Mouse (Mus musculus) heart, postnatal 0 days (tissue): ENCODE data around the gene Rap1gap.

ENCODE experiments used
- CTCF ChIP-seq: IDR thresholded peaks from 2 replicates; pipeline ENCODE4 v1.5.1; 2016; ENCODE audit warnings: antibody characterized with exemption, control low read depth, low read depth
- EP300 ChIP-seq: IDR thresholded peaks from 2 replicates; pipeline ENCODE4 v1.6.1; 2016; ENCODE audit warnings: antibody characterized with exemption, low read depth

- no peak for TF ChIP-seq CTCF
- TF ChIP-seq EP300 = no peak
Observed at GRCm38 (mm10) chr4:137764621-137765020, 100.1 kb downstream of the Rap1gap start.
